Mouse (Mus musculus) embryonic stem cell, embryonic (primary cell): ENCODE data around the gene Fcgr2b.
"Not testable (repeated sequence)": the region's sequence is repeated elsewhere in the genome, so short reads cannot be mapped to it uniquely, and the experiment has no call there.

Experiments
- CTCF ChIA-PET, 4 experiments: fragments of 300-600 bp in 2 of 4; fragments of 350-600 bp in 2 of 4; sonication (Branson Sonifier 250); formaldehyde crosslinking; loops; one replicate each; lab custom pipeline; 2022; ENCODE audit warnings: inconsistent platforms in 2 of 4; lab: Charles Lee
- POLR2A ChIA-PET, 4 experiments: fragments of 300-600 bp in 2 of 4; fragments of 350-600 bp in 2 of 4; sonication (Branson Sonifier 250); formaldehyde crosslinking; loops; one replicate each; lab custom pipeline; 2022; ENCODE audit warnings: antibody characterized with exemption in 4 of 4, inconsistent platforms in 1 of 4; lab: Charles Lee

Gene Fcgr2b

DNA sequence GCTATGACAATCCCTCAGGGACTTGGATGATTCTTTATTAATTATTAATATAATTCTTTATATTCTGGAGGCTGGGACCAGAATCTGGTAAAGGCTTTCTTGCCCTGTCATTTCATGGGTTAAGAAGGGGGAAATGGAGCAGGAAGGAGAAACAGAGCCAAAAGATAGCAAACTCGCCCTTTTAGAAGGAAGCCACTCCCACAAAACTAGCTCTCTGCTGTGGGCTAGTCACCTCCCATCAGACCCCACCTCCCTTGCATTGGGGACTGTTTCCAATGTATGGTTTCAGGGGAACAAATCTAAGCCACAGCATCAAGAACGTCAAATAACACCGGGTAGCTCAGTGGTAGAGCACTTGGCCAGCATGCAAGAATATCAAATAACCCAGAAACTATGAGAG is 18.1 kb downstream of the Fcgr2b start:
- ChIA-PET CTCF (no interaction called here), POLR2A (interaction anchor here in 1 of 4 experiments (0.9 kb wide), 1 partner anchor 37 kb away, joined by 3 read pairs; no protein-coding TSS in a partner anchor)

DNA sequence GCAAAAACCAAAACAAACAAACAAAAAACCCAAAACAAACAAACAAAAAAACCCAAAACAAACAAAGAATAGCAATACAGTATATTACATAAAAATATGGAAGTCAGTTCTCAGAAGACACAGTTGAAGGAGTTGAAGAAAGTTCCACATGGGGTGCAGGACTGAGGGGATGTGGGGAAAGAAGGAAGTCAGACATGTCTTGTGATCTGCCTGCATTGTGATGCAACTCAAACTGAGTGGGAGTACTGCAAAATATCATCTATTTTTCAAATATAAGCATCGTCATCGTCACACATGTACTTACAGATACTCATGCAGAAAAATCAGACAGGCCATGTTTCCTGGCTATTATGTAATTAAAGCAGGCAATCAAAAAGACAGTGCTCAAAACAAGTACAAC is 23.2 kb downstream of the Fcgr2b start:
- ChIA-PET POLR2A (interaction anchor here in 2 of 4 experiments (1.0 to 1.1 kb wide), 2 partner anchors 13 to 46 kb away, joined by 3 to 7 read pairs; no protein-coding TSS in a partner anchor), CTCF (interaction anchor here in 2 of 4 experiments (0.6 kb wide), 3 partner anchors 116 to 657 kb away, joined by 4 to 6 read pairs (median 5); no protein-coding TSS in a partner anchor)

DNA sequence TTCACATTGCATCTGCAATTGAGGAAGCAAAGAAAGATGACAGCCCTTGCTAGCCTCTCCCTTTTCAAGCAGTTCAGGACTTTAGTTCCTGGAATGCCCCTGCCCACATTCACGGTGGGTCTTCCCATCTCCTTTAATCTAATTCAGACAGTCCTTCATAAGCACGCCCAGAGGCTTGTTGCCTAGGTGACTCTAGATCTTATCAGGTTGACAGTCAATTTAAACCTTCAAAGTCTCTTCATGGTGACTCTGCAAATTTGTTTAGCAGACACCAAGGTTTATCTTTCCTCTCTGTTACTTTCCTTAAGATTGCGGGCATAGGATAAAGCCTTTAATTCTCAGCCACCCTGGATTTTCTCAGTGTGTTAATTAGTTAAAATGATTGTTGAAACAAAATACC is 25.6 kb downstream of the Fcgr2b start:
- ChIA-PET POLR2A (interaction anchor here in 3 of 4 experiments (0.6 to 1.5 kb wide), 5 partner anchors 11 to 79 kb away, joined by 3 to 5 read pairs (median 4); no protein-coding TSS in a partner anchor), CTCF (no interaction called here)

DNA sequence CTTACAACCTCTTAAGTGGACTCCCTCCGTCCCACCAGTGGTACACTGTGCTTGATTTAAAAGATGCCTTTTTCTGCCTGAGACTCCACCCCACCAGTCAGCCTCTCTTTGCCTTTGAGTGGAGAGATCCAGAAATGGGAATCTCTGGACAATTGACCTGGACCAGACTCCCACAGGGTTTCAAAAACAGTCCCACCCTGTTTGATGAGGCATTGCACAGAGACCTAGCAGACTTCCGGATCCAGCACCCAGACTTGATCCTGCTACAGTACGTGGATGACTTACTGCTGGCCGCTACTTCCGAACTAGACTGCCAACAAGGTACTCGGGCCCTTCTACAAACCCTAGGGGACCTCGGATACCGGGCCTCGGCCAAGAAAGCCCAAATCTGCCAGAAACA is 31.4 kb downstream of the Fcgr2b start:
- POLR2A ChIA-PET, CTCF ChIA-PET: not testable (repeated sequence)

DNA sequence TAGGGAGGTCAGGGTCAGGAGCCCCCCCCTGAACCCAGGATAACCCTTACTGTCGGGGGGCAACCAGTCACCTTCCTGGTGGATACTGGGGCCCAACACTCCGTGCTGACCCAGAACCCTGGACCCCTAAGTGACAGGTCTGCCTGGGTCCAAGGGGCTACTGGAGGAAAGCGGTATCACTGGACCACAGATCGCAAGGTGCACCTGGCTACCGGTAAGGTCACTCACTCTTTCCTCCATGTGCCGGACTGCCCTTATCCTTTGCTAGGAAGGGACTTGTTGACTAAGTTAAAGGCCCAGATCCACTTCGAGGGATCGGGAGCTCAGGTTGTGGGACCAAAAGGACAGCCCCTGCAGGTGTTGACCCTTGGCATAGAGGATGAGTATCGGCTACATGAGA is 32.2 kb downstream of the Fcgr2b start:
- CTCF ChIA-PET, POLR2A ChIA-PET: not testable (repeated sequence)

DNA sequence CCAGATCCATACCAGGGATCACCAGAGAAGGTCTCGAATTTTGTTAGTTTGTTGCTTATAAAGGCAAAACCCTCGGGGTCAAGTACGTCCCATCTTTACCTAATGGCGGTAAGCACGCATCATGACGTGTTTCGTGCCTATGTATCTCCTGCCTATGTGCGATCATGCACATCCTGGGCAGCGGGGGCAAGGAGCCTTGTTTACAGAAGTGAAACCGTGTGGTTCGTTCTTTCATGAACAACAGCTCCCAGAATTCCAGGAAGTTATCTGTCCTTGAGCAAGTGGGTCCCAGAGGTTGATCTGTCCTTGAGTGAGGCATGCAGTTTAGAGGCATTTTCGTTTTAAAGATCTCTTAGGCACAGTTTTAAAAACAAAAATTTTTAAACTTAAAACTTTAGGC is 37.1 kb downstream of the Fcgr2b start:
- ChIA-PET POLR2A (interaction anchor here in 2 of 4 experiments (0.6 to 1.5 kb wide), 3 partner anchors 11 to 15 kb away, joined by 3 to 5 read pairs (median 3); no protein-coding TSS in a partner anchor), CTCF (no interaction called here)

DNA sequence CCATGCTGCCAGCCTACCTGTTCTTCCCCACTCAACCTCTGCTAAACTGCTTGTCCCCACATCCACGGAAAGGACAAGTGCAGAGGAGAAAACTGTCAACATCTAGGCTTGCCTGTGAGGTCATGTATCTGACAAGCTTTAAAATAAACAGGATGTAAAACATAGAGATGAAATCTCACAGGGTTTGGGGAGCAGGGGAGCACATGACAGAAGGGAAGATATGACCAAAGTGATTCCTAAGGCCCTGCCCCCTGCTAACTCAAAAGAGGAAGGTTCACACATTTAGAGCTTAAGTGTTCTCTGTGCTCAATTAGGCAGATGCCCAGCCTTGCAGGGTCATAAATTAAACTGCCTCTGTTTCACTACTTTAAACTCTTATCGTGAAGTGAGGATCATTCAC is 42.0 kb downstream of the Fcgr2b start:
- CTCF ChIA-PET, result interaction anchor here in 3 of 4 experiments (0.6 to 1.1 kb wide), 3 partner anchors 8 to 39 kb away, joined by 3 to 15 read pairs (median 5); no protein-coding TSS in a partner anchor
- POLR2A ChIA-PET, result interaction anchor here in 1 of 4 experiments (0.9 kb wide), 1 partner anchor 45 kb away, joined by 3 read pairs; no protein-coding TSS in a partner anchor

DNA sequence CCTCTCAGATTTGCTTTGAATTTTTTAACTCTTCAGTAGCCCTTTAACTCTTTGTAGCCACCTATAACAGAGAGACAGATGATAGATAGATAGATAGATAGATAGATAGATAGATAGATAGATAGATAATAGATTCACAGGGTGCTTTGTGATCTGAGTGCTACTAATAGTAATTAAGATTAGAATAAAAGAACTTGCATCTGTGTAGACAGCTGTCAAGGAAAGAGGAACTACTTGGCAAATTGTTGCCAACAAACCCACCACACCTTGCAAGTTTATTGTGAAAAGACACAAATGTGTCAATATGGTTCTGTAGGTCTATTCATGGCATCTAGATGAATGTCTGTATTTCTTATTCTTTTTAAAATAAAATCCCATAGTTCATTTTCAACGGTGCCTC is 42.4 kb downstream of the Fcgr2b start:
- CTCF ChIA-PET, result interaction anchor here in 1 of 4 experiments (1.1 kb wide), 1 partner anchor 39 kb away, joined by 3 read pairs; no protein-coding TSS in a partner anchor
- POLR2A ChIA-PET, result interaction anchor here in 1 of 4 experiments (0.9 kb wide), 1 partner anchor 46 kb away, joined by 3 read pairs; no protein-coding TSS in a partner anchor

DNA sequence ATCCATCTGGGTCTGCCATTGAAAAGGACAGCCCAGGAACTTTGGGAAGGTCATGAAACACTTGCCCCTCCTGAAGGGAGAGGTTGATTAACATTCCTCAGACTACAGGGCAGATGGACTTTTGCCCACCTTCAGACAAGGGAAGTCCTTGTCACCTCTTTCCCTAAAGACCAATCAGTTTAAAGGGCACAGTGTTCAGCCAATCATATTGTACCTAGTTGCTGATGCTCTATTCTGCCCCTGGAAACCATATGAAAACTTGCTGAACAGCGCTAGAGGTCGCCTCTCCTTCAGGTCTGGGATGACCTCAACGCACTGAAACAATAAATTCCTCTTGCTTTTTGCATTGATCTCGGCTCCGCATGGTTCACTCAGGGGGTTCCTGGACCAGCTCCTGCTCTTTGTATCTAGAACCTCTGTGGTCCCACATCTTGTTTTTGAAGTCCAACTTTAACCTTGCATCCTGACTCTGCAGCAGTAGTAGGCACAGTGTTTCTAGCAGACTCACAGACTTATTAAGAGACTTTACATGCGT is 42.9 kb downstream of the Fcgr2b start:
- ChIA-PET POLR2A (no interaction called here), CTCF (interaction anchor here in 1 of 4 experiments (0.9 kb wide), 1 partner anchor 32 kb away, joined by 5 read pairs; no protein-coding TSS in a partner anchor)

DNA sequence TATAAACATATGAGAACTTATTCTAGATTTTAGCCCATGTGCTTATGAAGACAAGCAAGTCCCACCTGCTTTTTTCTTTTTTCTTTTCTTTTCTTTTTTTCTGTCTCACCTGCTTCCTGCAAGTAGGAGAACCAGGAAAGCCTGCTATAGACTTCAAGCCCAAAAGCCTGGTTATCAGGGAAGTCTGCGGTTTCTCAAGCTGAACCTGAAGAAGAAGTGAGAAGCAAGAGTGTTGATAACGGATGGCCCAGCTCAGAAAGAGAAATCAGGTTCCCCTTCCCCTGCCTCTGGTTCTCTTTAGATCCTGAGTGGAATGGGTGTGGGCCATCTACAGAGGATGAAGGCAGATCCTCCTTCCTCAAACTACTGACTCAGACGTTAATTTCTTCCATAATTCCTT is 44.3 kb downstream of the Fcgr2b start:
- ChIA-PET CTCF (no interaction called here), POLR2A (no interaction called here)

DNA sequence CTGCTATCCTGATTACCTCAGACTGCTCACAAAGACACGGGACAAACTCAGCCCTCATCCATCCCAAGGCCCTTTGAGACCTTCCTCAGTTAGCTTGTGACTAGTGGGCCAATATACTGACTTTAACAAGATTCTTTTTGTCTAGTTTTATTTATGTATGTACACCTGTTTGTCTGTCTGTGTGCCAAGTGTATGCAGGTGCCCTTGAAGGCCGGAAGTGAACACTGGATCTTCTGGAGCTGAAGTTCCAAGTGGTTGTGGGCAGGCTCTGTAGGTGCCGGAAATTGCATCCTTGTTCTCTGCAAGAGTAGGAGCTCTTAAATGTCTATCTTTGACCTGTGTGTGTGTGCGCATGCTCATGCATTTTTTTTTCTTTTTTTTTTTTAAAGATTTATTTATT is 47.1 kb downstream of the Fcgr2b start:
- CTCF ChIA-PET, result interaction anchor here in 2 of 4 experiments (0.5 to 1.1 kb wide), 3 partner anchors 21 to 1584 kb away, joined by 3 to 4 read pairs (median 3); no protein-coding TSS in a partner anchor
- POLR2A ChIA-PET, result interaction anchor here in 1 of 4 experiments (1.8 kb wide), 1 partner anchor 12 kb away, joined by 5 read pairs; no protein-coding TSS in a partner anchor

DNA sequence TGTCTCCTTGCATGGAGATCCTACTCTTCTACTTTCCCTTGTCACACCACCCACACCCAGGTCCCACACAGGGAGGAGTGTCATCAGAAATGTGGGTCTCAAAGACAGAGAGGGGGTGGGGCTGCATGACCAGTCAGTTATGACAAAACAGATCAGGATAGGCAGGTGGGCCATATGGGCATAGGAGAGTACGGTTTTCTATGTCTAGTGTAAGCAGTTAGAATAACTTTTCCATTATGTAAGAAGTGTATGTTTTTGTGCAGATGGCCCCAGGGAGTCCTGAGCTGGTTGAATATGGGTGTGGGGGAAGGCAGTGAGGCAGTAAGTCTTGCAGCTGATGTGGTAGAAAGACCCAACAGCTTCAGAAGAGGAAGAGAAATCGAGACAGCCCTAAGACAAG is 47.9 kb downstream of the Fcgr2b start:
- CTCF ChIA-PET, result interaction anchor here in 2 of 4 experiments (0.5 to 1.1 kb wide), 2 partner anchors 21 to 27 kb away, joined by 3 to 4 read pairs; no protein-coding TSS in a partner anchor
- POLR2A ChIA-PET, result interaction anchor here in 1 of 4 experiments (1.4 kb wide), 1 partner anchor 8 kb away, joined by 6 read pairs; no protein-coding TSS in a partner anchor

DNA sequence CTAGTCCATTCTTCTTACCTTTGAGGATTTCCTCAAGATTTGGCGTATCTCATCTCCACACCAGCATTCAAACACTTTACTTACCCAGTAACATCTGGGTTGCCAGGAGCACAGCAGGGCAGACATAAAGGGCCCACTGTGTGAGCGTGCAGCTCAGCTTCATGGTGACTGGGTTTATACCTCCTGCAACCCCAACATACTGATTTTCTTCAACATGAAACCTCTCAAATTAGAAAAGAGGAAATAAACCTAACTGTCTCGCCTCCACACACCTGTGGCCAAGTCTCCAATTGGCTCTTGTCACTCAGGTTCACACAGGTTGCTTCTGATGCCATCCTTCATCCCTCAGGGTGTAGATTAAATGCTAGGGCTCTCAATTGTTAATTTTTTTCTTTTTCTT is 49.0 kb downstream of the Fcgr2b start, which contains the start of gene Fcrla:
TSS of gene Fcrla (minus strand) at position 206 of the 400 bp plus-strand sequence.
- ChIA-PET POLR2A (interaction anchor here in 1 of 4 experiments (1.4 kb wide), 1 partner anchor 10 kb away, joined by 6 read pairs; no protein-coding TSS in a partner anchor), CTCF (interaction anchor here in 1 of 4 experiments (1.5 kb wide), 1 partner anchor 26 kb away, joined by 4 read pairs; no protein-coding TSS in a partner anchor)

DNA sequence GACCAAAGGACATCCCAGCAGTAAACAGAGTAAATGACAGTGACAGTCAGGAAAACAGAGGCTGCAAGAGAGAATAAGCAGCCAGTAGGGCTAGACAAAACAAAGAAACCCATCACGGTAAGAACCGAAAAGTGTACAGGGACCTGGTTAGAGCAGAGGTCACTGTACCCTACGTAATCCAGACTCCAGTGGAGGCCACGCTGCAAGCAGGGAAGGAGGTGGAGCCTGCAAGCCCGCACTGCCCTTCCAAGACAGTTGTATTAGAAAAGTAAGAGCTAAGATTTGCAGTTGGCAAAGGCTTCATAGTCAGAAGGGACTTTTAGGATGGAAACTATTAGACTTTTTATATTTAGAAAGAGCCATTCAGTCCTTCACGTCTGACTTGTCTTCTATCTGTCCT is 49.4 kb downstream of the Fcgr2b start:
- POLR2A ChIA-PET, result interaction anchor here in 2 of 4 experiments (0.6 to 1.4 kb wide), 3 partner anchors 10 to 370 kb away, joined by 3 to 6 read pairs (median 3); no protein-coding TSS in a partner anchor
- CTCF ChIA-PET, result interaction anchor here in 1 of 4 experiments (0.6 to 1.5 kb wide), 4 partner anchors 8 to 902 kb away, joined by 4 to 5 read pairs (median 5); no protein-coding TSS in a partner anchor

DNA sequence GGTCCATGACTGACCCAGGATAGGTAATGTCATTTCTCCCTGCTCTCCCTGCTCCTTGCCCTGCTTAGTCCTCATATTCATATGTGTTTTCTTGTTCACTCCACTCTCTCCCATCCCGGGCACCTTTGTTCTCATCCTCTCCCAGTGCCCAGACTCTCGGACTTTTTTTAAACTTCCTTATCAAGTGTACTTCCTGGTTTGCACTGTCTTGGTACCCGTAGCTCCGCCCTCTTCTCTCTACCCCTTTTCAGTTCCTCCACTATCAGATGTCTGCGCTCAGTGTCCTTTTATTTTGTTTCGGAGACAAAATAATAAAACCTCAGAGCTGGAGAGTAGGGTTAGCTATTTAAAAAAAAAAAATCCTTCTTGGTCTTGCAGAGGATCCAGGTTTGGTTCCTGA is 51.9 kb downstream of the Fcgr2b start:
- ChIA-PET POLR2A (interaction anchor here in 3 of 4 experiments (0.6 to 1.3 kb wide), 4 partner anchors 15 to 51 kb away, joined by 3 to 4 read pairs (median 4); partner anchors contain the start of gene Fcgr2b (in 1 of the 3)), CTCF (no interaction called here)

DNA sequence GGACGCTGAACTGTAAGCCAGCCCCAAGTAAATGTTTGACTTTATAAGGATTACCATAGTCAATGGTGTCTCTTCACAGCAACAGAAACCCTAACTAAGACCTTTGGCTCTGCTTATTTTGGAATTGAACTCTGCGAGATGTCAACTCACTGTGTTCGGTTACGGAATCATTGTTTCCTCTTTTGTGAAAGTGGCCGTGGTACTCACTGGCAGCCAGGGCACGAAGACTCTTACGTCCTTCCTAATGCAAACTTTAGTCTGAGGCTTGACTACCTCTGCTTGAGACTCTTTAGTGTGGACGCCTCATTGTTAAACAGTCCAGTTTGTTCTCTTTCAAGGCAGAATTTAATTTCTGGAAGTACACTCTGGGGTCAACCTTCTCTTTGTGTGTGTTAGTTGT is 57.0 kb downstream of the Fcgr2b start:
- CTCF ChIA-PET, result interaction anchor here in 1 of 4 experiments (0.6 kb wide), 1 partner anchor 74 kb away, joined by 4 read pairs; no protein-coding TSS in a partner anchor
- POLR2A ChIA-PET, result interaction anchor here in 1 of 4 experiments (1.7 kb wide), 1 partner anchor 12 kb away, joined by 6 read pairs; no protein-coding TSS in a partner anchor

DNA sequence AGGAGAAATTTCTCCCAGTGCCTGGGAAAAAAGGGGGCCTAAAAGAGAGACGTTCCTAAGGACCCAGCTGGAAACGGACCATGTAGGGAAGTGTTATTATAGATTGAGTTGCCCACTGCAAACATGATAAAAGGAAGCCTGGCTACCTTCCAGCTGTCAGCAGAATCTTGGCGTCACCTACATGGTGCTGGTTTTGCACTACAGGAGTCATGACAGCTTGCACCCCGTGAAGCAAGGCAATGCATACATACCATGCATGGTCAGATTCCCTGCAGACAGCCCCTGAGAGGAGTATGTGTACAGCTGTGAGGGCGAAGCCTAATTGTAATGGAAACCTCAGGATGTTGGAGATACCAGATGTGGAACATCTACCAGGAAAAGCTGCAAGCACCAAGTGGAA is 60.7 kb downstream of the Fcgr2b start:
- POLR2A ChIA-PET, result no interaction called here
- CTCF ChIA-PET, result interaction anchor here in 2 of 4 experiments (0.7 to 1.8 kb wide), 2 partner anchors 14 to 20 kb away, joined by 3 to 6 read pairs; no protein-coding TSS in a partner anchor

DNA sequence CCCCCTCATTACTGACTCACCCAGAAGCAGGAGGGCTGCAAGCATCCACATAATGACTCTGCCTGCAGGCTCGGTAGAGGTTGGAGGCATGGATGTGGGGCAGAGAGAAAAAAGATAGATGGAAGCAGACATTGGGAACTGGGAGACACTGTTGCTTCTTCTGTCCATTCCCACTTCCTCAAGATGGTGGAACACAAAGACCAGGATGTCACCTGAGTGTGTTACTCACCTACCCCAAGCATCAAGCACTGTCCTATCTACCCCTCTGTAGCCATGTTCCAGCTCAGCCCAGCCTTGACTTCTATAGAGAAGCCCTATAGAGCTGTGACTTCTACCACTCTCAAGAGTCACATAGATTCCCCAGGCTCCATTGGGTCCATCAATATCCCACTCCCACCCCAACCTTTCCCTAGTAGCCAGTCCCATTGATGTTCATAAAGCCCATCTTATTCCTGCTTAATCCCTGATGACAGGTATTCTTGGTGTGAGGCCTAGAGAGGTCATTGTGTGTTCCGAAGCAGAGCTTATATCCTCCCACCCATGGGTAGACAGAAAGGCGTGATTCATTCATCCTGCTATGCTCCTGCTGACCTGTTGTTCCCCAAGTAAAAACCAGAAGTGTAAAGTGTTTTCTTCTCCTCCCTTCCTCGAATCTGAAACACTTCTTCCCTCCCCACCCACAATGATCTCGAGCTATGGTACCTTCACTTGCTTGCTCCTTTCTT is 63.3 kb downstream of the Fcgr2b start, which contains the start of gene Fcrlb:
TSS of gene Fcrlb (minus strand) at position 51 of the 725 bp plus-strand sequence.
- ChIA-PET POLR2A (no interaction called here), CTCF (interaction anchor here in 2 of 4 experiments (0.9 to 2.4 kb wide), 2 partner anchors 12 to 21 kb away, joined by 3 to 6 read pairs; no protein-coding TSS in a partner anchor)
